Mouse (Mus musculus) brain, embryonic 14.5 days (tissue): ENCODE measurements at regions not wholly inside any gene's neighbourhood (a gene's known extent, or its start where the extent isn't known, plus 50 kb on each side); places are given as distances from the start of the nearest gene placed in this dataset.

ENCODE experiments used
- CTCF ChIP-seq: fragments of 200-500 bp; IDR thresholded peaks from 2 replicates; pipeline ENCODE4 v1.5.1; 2012; ENCODE audit warnings: inconsistent platforms, mild to moderate bottlenecking, moderate library complexity, borderline replicate concordance; ENCODE audit not compliant: insufficient read depth, insufficient read length; ENCODE audit errors: extremely low read depth
- POLR2A ChIP-seq: fragments of 200-500 bp; IDR thresholded peaks from 2 replicates; pipeline ENCODE4 v1.6.1; 2012; ENCODE audit warnings: mild to moderate bottlenecking, inconsistent platforms, borderline replicate concordance; ENCODE audit not compliant: poor library complexity, insufficient read depth, insufficient read length, severe bottlenecking; ENCODE audit errors: extremely low read depth

- no peak for TF ChIP-seq CTCF
- no peak for TF ChIP-seq POLR2A
Observed at GRCm38 (mm10) chr1:104586985-104587384, 181.3 kb upstream of the Cdh20 start.
